ENCODE assay signal across 33 mouse cellular contexts in genomic region chr2:168054142-168054541, GRCm38 (mm10). TPM values are rescaled to one million over a fixed set of nuclear protein-coding genes. Genes with fewer than 3 reads are reported as not detected.
"Had no signal": no experiment of that assay in that cellular context is flagged by ENCODE, and none has a peak within 500 bp of the region (broad histone marks: within the 10 kb centered on the region; RNA-seq: fewer than 3 reads in every experiment).

No protein-coding gene starts in this region.

- ATAC-seq: liver, embryonic 12.5 days; liver, postnatal 0 days; lung, postnatal 0 days; midbrain, embryonic 13.5 days; midbrain, embryonic 15.5 days; midbrain, embryonic 16.5 days had no signal

- H3K27ac ChIP-seq: left cerebral cortex, adult 2 months; limb, embryonic 10.5 days; limb, embryonic 12.5 days; limb, embryonic 13.5 days; limb, embryonic 15.5 days; liver, embryonic 12.5 days; liver, embryonic 13.5 days; liver, embryonic 14.5 days; liver, embryonic 15.5 days; lung, embryonic 15.5 days; macrophage; midbrain, embryonic 10.5 days; midbrain, embryonic 12.5 days; midbrain, embryonic 13.5 days; midbrain, embryonic 15.5 days; neural tube, embryonic 12.5 days; neural tube, embryonic 13.5 days had no signal

- H3K4me2 ChIP-seq: limb, embryonic 12.5 days; limb, embryonic 13.5 days; limb, embryonic 15.5 days; liver, embryonic 11.5 days; liver, embryonic 12.5 days; liver, embryonic 13.5 days; liver, embryonic 15.5 days; lung, embryonic 14.5 days; lung, embryonic 15.5 days; midbrain, embryonic 12.5 days; midbrain, embryonic 13.5 days; midbrain, embryonic 15.5 days; neural tube, embryonic 12.5 days; neural tube, embryonic 13.5 days had no signal

- H3K9ac ChIP-seq: limb, embryonic 12.5 days; limb, embryonic 13.5 days; limb, embryonic 15.5 days; liver, embryonic 12.5 days; liver, embryonic 13.5 days; liver, embryonic 14.5 days; liver, embryonic 15.5 days; liver, postnatal 0 days; lung, embryonic 14.5 days; lung, embryonic 15.5 days; midbrain, embryonic 12.5 days; midbrain, embryonic 13.5 days; midbrain, embryonic 15.5 days; neural tube, embryonic 12.5 days; neural tube, embryonic 13.5 days had no signal

- DNase-seq: left cerebral cortex, postnatal 4 days; liver, embryonic 13.5 days; liver, postnatal 0 days; lung, adult 18-20 months; lung, adult 2 months; lung, embryonic 14.5 days; lung, postnatal 10 days; lung, postnatal 14 days; lung, postnatal 36 days; lung, postnatal 4 days had no signal

- H3K9me3 ChIP-seq: limb, embryonic 10.5 days; limb, embryonic 13.5 days; limb, embryonic 15.5 days; liver, embryonic 12.5 days; liver, embryonic 13.5 days; liver, embryonic 15.5 days; lung, embryonic 15.5 days; megakaryocyte, embryonic 14.5 days; midbrain, embryonic 10.5 days; midbrain, embryonic 12.5 days; midbrain, embryonic 13.5 days; midbrain, embryonic 15.5 days; neural tube, embryonic 12.5 days; neural tube, embryonic 13.5 days had no signal

- H3K4me3 ChIP-seq: left cerebral cortex, adult 2 months; limb, embryonic 10.5 days; limb, embryonic 12.5 days; limb, embryonic 13.5 days; limb, embryonic 15.5 days; liver, embryonic 12.5 days; liver, embryonic 13.5 days; liver, embryonic 15.5 days; lung, embryonic 15.5 days; megakaryocyte, embryonic 14.5 days; midbrain, embryonic 10.5 days; midbrain, embryonic 12.5 days; midbrain, embryonic 13.5 days; midbrain, embryonic 15.5 days; myocyte; neural tube, embryonic 12.5 days; neural tube, embryonic 13.5 days had no signal

- H3K36me3 ChIP-seq: limb, embryonic 10.5 days; limb, embryonic 12.5 days; limb, embryonic 13.5 days; limb, embryonic 15.5 days; liver, embryonic 12.5 days; liver, embryonic 13.5 days; liver, embryonic 15.5 days; lung, embryonic 15.5 days; midbrain, embryonic 10.5 days; midbrain, embryonic 12.5 days; midbrain, embryonic 13.5 days; midbrain, embryonic 15.5 days; neural tube, embryonic 12.5 days; neural tube, embryonic 13.5 days had no signal

RNA-seq across cellular contexts. Expression of gene Pard6b, which starts 26.7 kb away (rescaled TPM):
- total RNA-seq: monocyte, adult 5-6 weeks had no signal
- polyA plus RNA-seq: macrophage had no signal

RNA-seq across cellular contexts. Expression of gene Ripor3, which starts 43.7 kb away (rescaled TPM):
- total RNA-seq: megakaryocyte progenitor cell, adult 5-6 weeks; monocyte, adult 5-6 weeks had no signal
- polyA plus RNA-seq: macrophage had no signal
